ENCODE assay signal across 8 mouse cellular contexts in genomic region chr11:117316441-117317331, GRCm38 (mm10).
DNase-seq lines count a peak whose midpoint lies in the region; ATAC-seq and TF ChIP-seq lines count a peak whose summit lies in the region.

No protein-coding gene starts in this region.

- peak overlapping the region; percentile 68 for H3K4me3 ChIP-seq in gastrocnemius, adult 2 months
- no peak overlapping the region for H3K4me3 ChIP-seq in forebrain, embryonic 14.5 days (ENCODE audit: low read depth, low read length)
- H3K4me3 ChIP-seq in intestine, postnatal 0 days (ENCODE audit: low read depth, low read length), result no peak overlapping the region

- DNase-seq in gastrocnemius, adult 2 months, result no peak
- DNase-seq in gastrocnemius, adult 18-20 months (ENCODE audit: low spot score), result no peak
- no peak for DNase-seq in forebrain, embryonic 14.5 days (ENCODE audit: low spot score)
- DNase-seq in lung, postnatal 4 days, result peak; percentile 72 to 83
- peak; percentile 49 for DNase-seq in thymus, postnatal 25 days

- peak; percentile 8 for ATAC-seq in activated CD4-positive, CD25-positive, alpha-beta regulatory T cell, adult 4 months
- ATAC-seq in forebrain, embryonic 14.5 days, result no peak
- no peak for ATAC-seq in intestine, postnatal 0 days
- ATAC-seq in erythroid progenitor cell, adult 5-6 weeks (replicated peaks; ENCODE audit: low FRiP score, poor library complexity, severe bottlenecking), result no peak

- H3K27ac ChIP-seq in gastrocnemius, adult 2 months, result peak overlapping the region; percentile 80
- peak overlapping the region; percentile 75 for H3K27ac ChIP-seq in forebrain, embryonic 14.5 days (ENCODE audit: low read depth, low read length)
- H3K27ac ChIP-seq in intestine, postnatal 0 days (ENCODE audit: low read depth, low read length), result peak overlapping the region; percentile 79

- no peaks in the 10 kb centered on the region for H3K36me3 ChIP-seq in forebrain, embryonic 14.5 days (ENCODE audit: control insufficient read depth, insufficient read depth, low read length)
- H3K36me3 ChIP-seq in intestine, postnatal 0 days (ENCODE audit: control insufficient read depth, insufficient read depth), result no peaks in the 10 kb centered on the region; the same call in 1 of the 2 replicates

- H3K27me3 ChIP-seq in forebrain, embryonic 14.5 days (replicated peaks; ENCODE audit: control insufficient read depth, insufficient read depth, low read length), result no peaks in the 10 kb centered on the region
- no peaks in the 10 kb centered on the region for H3K27me3 ChIP-seq in intestine, postnatal 0 days (replicated peaks; ENCODE audit: control insufficient read depth, insufficient read depth, low read length)

- H3K4me2 ChIP-seq in forebrain, embryonic 14.5 days (ENCODE audit: low read length), result no peak overlapping the region
- peak overlapping the region; percentile 40 for H3K4me2 ChIP-seq in intestine, postnatal 0 days (replicated peaks; ENCODE audit: low read depth)

- intact Hi-C loops in gastrocnemius, adult 2 months (cut with DNase I), result no loop called here

- H3K9ac ChIP-seq in forebrain, embryonic 14.5 days (ENCODE audit: low read length), result peak overlapping the region; percentile 29; the same call in 1 of the 2 replicates
- 0 out of 2 replicates have a peak overlapping the region, but pooled peaks have one; percentile 3 for H3K9ac ChIP-seq in intestine, postnatal 0 days (ENCODE audit: low read depth, low read length)

- H3K9me3 ChIP-seq in forebrain, embryonic 14.5 days (replicated peaks; ENCODE audit: control insufficient read depth, low read length), result no peaks in the 10 kb centered on the region
- no peaks in the 10 kb centered on the region for H3K9me3 ChIP-seq in intestine, postnatal 0 days (ENCODE audit: control insufficient read depth)

- H3K4me1 ChIP-seq in forebrain, embryonic 14.5 days (ENCODE audit: control insufficient read depth, insufficient read depth, low read length), result peaks cover 40% of the 10 kb centered on the region
- peaks cover 40% of the 10 kb centered on the region for H3K4me1 ChIP-seq in intestine, postnatal 0 days (replicated peaks; ENCODE audit: control insufficient read depth, insufficient read depth, low read length)

- no peak for TF ChIP-seq CTCF in gastrocnemius, adult 2 months (IDR thresholded peaks at IDR 0.05)
- TF ChIP-seq CTCF in intestine, postnatal 0 days (IDR thresholded peaks at IDR 0.05; ENCODE audit: low read depth), result no peak

- 63% methylated on average over 16 of the region's 16 CpGs for WGBS in forebrain, embryonic 14.5 days
- WGBS in intestine, postnatal 0 days, result 63% methylated on average over 16 of the region's 16 CpGs

Comparison
In these comparisons a context has a peak if more than half of its experiments do, and no peak if none do; other contexts are left out.
1. DNase-seq: peak in lung, postnatal 4 days (2 of 2) and thymus, postnatal 25 days (single experiment); none in gastrocnemius, adult 2 months (single experiment), gastrocnemius, adult 18-20 months (single experiment) and forebrain, embryonic 14.5 days (single experiment).
2. Peak in every context shown above with its lines, with median percentiles within 50 percentile points of each other: H3K27ac ChIP-seq.